Mouse (Mus musculus): ENCODE data around the gene Dll4.

Gene Dll4

GRCm38 (mm10) chr2:119312380-119312958 lies 13.1 kb upstream of the Dll4 start:
- DNase-seq (ENCODE audit: low spot score in 2 of 2), result no peak

- no peak for DNase-seq (ENCODE audit: low spot score in 2 of 2)
Measured at GRCm38 (mm10) chr2:119313780-119314479, 11.7 kb upstream of the Dll4 start.

GRCm38 (mm10) chr2:119314742-119315310 lies 10.8 kb upstream of the Dll4 start:
- no peak for DNase-seq (ENCODE audit: low spot score in 2 of 2)

GRCm38 (mm10) chr2:119318043-119318710 lies 7.4 kb upstream of the Dll4 start:
- DNase-seq (ENCODE audit: low spot score in 2 of 2), result no peak

- DNase-seq (ENCODE audit: low spot score in 2 of 2), result no peak
Measured at GRCm38 (mm10) chr2:119320571-119320970, 5.0 kb upstream of the Dll4 start.

GRCm38 (mm10) chr2:119321771-119322586 lies 3.6 kb upstream of the Dll4 start:
- DNase-seq (ENCODE audit: low spot score in 2 of 2), result no peak

GRCm38 (mm10) chr2:119322587-119323300 lies 2.8 kb upstream of the Dll4 start:
- no peak for DNase-seq (ENCODE audit: low spot score in 2 of 2)

- DNase-seq (ENCODE audit: low spot score in 2 of 2), result no peak
Measured at GRCm38 (mm10) chr2:119323866-119324575, 1.6 kb upstream of the Dll4 start.

- no peak for DNase-seq (ENCODE audit: low spot score in 2 of 2)
Measured at GRCm38 (mm10) chr2:119324576-119325318, 837 bp upstream of the Dll4 start.

- DNase-seq (ENCODE audit: low spot score in 2 of 2), result no peak
Measured at GRCm38 (mm10) chr2:119326161-119327101, 847 bp downstream of the Dll4 start.

- no peak for DNase-seq (ENCODE audit: low spot score in 2 of 2)
Measured at GRCm38 (mm10) chr2:119327102-119327480, 1.5 kb downstream of the Dll4 start.

- no peak for DNase-seq (ENCODE audit: low spot score in 2 of 2)
Measured at GRCm38 (mm10) chr2:119327942-119328526, 2.5 kb downstream of the Dll4 start.

GRCm38 (mm10) chr2:119328546-119328945 lies 3.0 kb downstream of the Dll4 start:
- DNase-seq (ENCODE audit: low spot score in 2 of 2), result no peak

GRCm38 (mm10) chr2:119329123-119329817 lies 3.7 kb downstream of the Dll4 start:
- DNase-seq (ENCODE audit: low spot score in 2 of 2), result no peak

- DNase-seq (ENCODE audit: low spot score in 2 of 2), result no peak
Measured at GRCm38 (mm10) chr2:119330795-119331194, 5.2 kb downstream of the Dll4 start.

- no peak for DNase-seq (ENCODE audit: low spot score in 2 of 2)
Measured at GRCm38 (mm10) chr2:119332177-119332661, 6.6 kb downstream of the Dll4 start.

- no peak for DNase-seq (ENCODE audit: low spot score in 2 of 2)
Measured at GRCm38 (mm10) chr2:119334135-119334534, 8.6 kb downstream of the Dll4 start.
